Mouse (Mus musculus): ENCODE measurements around the gene Rgs5.

Gene Rgs5

GRCm38 (mm10) chr1:169655256-169655655, at the start of gene Rgs5:
Gene Rgs5 (plus strand): TSS chr1:169655501.
- no peak for DNase-seq (ENCODE audit: extremely low read depth, low read depth, low spot score)

- no peak for DNase-seq (ENCODE audit: extremely low read depth, low read depth, low spot score)
Measured at GRCm38 (mm10) chr1:169606164-169606563, 49.1 kb upstream of the Rgs5 start.

- no peak for DNase-seq (ENCODE audit: extremely low read depth, low read depth, low spot score)
Measured at GRCm38 (mm10) chr1:169629738-169630137, 25.6 kb upstream of the Rgs5 start.

GRCm38 (mm10) chr1:169637251-169637750, 18.0 kb upstream of the Rgs5 start:
- no peak for DNase-seq (ENCODE audit: extremely low read depth, low read depth, low spot score)

DNA sequence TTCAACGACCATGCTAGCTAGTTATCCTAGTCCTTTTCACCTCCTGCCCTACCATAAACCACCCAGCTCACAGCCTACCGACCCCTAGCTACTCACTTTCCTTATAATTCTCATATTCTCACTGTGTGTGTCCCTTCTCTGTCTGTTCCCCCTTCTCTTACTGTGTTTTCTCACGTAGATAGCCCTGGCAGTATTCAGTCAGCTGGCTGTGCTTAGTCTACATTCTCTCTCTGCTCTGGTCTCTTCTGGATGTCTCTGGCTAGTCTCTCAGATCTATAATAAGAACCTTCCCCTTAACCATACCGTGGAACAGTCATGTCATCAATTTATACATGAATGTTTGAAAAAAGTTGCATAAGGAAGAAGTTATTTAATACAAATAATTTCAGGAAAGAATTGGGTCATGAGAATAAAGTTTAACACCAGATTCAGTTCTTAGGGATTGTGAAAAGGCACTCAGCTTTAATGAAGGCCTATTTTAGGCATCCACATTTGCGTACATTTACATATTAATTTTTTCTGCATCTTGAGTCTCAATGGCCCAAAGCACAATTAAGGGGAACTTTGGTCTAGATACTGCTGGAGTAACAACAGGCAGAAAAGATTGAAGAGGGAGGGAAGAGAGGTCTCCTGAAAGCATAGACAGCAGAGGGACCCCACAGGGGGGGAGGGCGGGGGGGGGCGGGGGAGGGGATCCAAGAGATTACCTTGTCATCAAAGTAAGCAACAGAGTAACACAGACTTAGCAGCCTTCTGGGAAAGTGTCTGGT, 10.2 kb upstream of the Rgs5 start:
- DNase-seq (ENCODE audit: extremely low read depth, low read depth, low spot score): no peak

DNA sequence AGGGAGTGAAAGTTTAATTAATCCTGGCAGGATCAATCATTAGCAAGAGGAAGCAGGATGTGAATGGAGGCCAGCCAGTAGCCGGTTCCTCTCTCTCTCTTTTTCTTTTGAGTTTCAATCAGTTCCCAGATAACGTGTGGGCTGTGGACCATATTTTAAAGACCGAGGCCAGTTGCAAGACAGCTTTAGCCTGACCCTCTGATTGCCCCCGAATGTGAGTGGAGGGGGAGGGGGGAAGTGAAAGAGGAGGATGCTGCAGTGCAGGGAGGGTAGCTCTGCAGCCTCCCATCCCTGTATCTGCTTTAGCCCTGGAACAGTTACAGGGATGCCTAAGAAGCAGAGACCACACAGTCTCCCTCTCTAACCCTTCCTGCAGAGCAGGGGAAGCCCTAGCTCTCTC, 4.2 kb downstream of the Rgs5 start:
- DNase-seq (ENCODE audit: extremely low read depth, low read depth, low spot score): no peak

DNA sequence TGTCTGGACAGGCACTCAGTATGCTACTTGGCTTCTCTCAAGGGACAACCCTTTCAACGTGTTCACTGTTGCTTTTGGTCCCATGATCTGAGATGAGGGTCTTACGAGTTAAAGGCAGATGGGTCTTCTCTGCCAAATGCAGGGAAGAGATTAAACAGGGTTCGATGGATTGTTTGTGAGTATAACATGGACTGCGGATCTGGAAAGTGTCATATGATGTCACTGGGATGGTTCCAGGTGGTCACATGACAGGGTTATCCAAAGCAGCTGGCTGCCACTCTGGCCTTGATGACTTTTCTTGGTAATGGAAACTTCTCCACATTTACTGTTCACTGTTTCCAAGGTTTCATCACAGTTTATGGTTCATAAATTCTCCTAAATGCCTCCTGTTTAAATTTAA, 12.0 kb downstream of the Rgs5 start:
- no peak for DNase-seq (ENCODE audit: extremely low read depth, low read depth, low spot score)

DNA sequence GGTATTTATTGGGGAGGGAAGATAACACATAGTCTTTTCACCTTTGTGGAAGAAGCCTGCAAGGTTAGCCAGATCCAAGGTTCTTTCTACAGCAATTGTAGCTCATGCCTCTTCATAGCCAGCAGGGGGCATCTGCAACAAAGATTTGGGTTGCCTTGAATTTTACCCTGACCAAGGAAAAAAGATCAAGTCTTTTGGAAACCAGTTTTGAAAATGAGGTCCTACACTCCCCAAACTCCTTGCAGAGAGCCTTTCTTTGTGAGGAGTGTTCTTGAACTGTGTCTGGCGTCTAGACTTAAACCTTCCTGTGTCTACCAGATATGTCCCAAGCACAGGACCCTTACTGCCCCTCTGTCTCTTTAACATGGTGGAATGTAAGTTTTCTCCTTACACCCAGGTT, 15.4 kb downstream of the Rgs5 start:
- no peak for DNase-seq (ENCODE audit: extremely low read depth, low read depth, low spot score)

- no peak for DNase-seq (ENCODE audit: extremely low read depth, low read depth, low spot score)
Measured at GRCm38 (mm10) chr1:169671801-169672200, 16.5 kb downstream of the Rgs5 start.

DNA sequence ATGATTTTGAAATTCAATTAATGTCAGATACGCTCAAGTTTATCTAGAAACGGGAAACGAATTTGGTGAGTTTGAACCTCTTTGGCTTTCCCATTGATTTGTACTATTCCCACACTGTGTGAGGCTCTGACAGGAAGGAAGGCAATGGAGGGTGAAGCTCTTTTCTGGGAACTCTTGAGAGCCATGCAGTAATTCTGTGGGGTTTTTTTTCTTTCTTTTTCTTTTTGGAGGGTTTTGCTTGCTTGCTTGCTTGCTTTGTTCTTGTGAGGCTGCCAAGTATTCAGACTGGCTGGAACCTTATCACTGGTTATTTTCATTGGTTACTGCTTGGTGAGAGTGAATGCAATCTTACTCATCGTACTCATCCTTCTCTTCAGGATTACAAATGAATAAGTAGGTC, 17.0 kb downstream of the Rgs5 start:
- no peak for DNase-seq (ENCODE audit: extremely low read depth, low read depth, low spot score)

DNA sequence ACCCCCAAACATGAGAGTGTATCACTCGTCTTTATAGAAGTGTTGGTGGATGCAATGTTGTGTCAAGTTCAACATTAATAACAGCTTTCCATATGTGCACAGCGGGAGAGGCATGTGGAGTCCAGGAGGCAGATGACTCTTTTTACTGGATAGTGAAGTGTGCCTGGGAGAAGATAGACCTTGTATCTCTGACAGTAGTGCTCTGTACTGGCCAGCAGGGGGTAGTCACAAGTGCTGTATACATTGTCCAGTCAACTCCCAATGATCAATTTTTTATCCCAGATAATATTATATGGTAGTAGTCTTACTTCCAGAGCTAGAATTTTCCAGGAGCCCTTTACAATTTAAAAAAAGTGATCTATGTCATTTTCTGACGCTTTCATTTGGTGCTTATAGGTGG, 18.8 kb downstream of the Rgs5 start:
- no peak for DNase-seq (ENCODE audit: extremely low read depth, low read depth, low spot score)

DNA sequence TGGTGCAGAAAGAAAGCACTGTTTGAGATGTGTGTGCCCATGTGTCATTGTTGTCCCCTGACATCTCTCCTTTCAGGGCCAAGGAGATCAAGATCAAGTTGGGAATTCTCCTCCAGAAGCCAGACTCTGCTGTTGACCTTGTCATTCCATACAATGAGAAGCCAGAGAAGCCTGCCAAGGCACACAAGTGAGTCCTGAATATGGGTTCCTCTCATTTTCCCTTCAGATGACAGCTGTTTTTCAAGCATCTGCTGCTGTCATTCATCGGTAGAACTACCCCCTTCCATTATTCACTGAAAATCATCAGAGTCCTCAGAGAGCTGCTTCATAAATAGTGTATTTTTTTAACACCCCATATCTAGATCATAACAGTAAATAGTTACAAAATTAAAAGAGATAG, 21.4 kb downstream of the Rgs5 start:
- DNase-seq (ENCODE audit: extremely low read depth, low read depth, low spot score): no peak

- no peak for DNase-seq (ENCODE audit: extremely low read depth, low read depth, low spot score)
Measured at GRCm38 (mm10) chr1:169680455-169681208, 25.3 kb downstream of the Rgs5 start.

GRCm38 (mm10) chr1:169682775-169683497, 27.6 kb downstream of the Rgs5 start:
- no peak for DNase-seq (ENCODE audit: extremely low read depth, low read depth, low spot score)

DNA sequence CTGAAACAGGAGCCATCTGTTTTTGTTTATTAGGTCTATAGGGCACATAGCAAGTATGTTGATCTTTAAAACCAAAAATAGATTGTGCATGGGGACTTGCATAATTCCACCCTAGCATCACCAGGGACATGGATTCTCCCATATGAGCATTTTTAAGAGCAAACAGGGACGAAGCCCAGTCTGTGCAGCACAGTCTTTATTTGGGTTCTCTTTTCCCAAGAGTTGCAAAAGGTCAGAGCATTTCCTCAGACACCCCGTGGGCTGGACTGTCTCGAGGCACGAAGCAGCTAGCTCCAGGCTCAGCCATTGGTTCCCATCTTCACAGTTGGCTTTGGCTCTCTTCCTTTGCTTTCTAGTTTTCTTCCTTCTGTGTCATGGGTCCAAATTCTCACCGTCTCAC, 30.0 kb downstream of the Rgs5 start:
- no peak for DNase-seq (ENCODE audit: extremely low read depth, low read depth, low spot score)

GRCm38 (mm10) chr1:169693040-169693439, 37.7 kb downstream of the Rgs5 start:
- DNase-seq (ENCODE audit: extremely low read depth, low read depth, low spot score): no peak

DNA sequence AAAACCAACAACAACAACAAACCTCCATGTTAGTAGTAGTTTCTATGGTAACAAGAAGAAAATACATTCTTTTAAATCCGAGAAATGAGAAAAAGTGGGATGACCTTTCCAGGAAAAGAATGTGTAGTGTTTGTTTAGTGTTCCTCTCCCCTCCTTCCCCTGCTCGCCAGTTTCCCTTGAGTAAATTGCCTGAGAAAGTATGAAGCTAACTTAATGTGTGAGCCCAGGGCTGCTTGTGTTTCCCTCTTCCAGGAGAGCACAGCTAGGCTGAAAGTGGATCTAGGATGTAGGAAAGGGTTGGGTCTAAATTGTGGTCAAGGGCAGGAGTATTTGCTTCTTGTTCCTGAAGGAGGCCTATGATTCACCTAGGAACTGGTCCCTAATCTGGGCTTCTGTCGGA, 38.2 kb downstream of the Rgs5 start:
- DNase-seq (ENCODE audit: extremely low read depth, low read depth, low spot score): no peak

DNA sequence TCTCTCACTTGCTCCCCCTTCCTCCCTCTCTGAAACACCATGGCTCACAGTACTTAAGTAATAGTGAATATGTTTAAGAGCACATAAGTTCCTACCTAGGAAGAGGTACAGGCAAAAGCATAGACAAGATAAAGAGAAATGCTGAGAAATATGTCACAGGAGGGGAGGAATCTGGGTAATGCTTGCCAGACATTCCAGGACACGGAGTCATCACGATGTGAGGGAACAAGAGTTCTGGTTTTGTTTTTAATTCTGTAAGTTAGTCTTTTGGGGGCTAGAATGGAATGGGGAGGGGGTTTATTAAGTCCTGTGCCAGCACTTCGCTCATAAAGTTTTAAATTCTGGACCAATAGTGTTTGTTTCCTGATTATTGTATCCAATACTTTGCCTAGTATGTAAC, 40.1 kb downstream of the Rgs5 start:
- DNase-seq (ENCODE audit: extremely low read depth, low read depth, low spot score): no peak

DNA sequence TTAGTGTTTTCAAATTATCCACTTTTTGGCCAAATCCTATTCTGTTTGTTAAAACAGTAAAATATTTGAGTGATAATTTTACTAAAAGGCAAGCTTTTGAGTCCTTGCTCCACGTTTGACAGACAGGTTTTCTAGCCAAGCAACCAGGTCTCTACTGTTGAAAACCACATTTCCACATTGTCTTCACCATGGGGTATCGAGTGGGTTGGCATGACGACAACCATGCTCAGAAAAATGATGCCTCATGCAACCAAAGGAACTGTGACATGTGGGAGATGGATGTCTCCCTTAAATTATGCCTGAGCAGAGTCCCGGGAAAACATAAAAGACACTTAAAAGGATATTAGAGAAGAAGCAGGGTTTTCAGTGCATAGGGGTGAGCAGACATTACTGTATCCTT, 41.9 kb downstream of the Rgs5 start:
- no peak for DNase-seq (ENCODE audit: extremely low read depth, low read depth, low spot score)

DNA sequence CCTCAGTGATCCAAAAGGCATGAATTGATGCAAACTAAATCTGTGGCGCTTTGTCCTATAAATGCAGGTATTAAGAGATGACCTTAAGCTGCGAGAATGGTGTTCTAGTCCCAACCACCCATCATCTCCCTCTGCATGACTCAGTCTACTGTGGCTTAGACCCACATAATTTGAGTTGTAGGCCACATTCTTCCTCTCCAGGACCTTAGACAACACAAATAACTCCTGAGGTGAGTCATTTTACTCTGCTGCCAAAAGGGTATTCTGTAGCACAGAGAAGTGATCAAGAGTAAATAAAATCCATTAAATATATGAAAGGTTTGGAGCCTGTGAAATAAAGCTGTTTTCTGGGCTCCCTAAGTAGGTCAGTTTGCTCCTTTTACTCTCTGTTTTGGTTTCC, 43.9 kb downstream of the Rgs5 start:
- DNase-seq (ENCODE audit: extremely low read depth, low read depth, low spot score): no peak

- no peak for DNase-seq (ENCODE audit: extremely low read depth, low read depth, low spot score)
Measured at GRCm38 (mm10) chr1:169704395-169705087, 49.2 kb downstream of the Rgs5 start.
